Mouse (Mus musculus) small intestine, adult 2 months (tissue): ENCODE results near the gene Mcemp1. TPM values are rescaled to one million over a fixed set of nuclear protein-coding genes. Genes with fewer than 3 reads are reported as not detected.

Experiments used
- H3K27ac ChIP-seq: fragments of 200-500 bp; 2 replicates; pipeline ENCODE4 v1.5.1; 2012; ENCODE audit warnings: low read depth, low read length, control low read depth, inconsistent platforms; ENCODE audit not compliant: insufficient read depth
- H3K27me3 ChIP-seq: fragments of 200-500 bp; 2 replicates; pipeline ENCODE4 v1.6.1; 2012; ENCODE audit warnings: mild to moderate bottlenecking, moderate library complexity, low read length, inconsistent platforms; ENCODE audit not compliant: control insufficient read depth, insufficient read depth
- H3K36me3 ChIP-seq: fragments of 200-500 bp; 2 replicates; pipeline ENCODE4 v1.6.1; 2012; ENCODE audit warnings: mild to moderate bottlenecking, low read length, control low read depth, inconsistent platforms; ENCODE audit not compliant: control insufficient read depth, insufficient read depth
- H3K4me1 ChIP-seq: fragments of 200-500 bp; 2 replicates; pipeline ENCODE4 v1.6.1; 2012; ENCODE audit warnings: low read length, inconsistent platforms, mixed read lengths; ENCODE audit not compliant: control insufficient read depth, insufficient read depth, insufficient read length
- H3K4me3 ChIP-seq: fragments of 200-500 bp; 2 replicates; pipeline ENCODE4 v1.5.1; 2012; ENCODE audit warnings: low read depth, mild to moderate bottlenecking, control low read depth, inconsistent platforms, low read length, moderate library complexity
- CTCF ChIP-seq: fragments of 200-500 bp; IDR thresholded peaks from 2 replicates; pipeline ENCODE4 v1.5.1; 2012; ENCODE audit warnings: low read depth, mild to moderate bottlenecking, control low read depth, inconsistent platforms, low read length, moderate library complexity, mixed read lengths; ENCODE audit not compliant: insufficient replicate concordance, insufficient read length; ENCODE audit errors: extremely low read depth
- POLR2A ChIP-seq: fragments of 200-500 bp; IDR thresholded peaks from 2 replicates; pipeline ENCODE4 v1.6.1; 2012; ENCODE audit warnings: low read depth, mild to moderate bottlenecking, control low read depth, inconsistent platforms, low read length, moderate library complexity
- WGBS: fragments of 180-500 bp; shearing (Covaris S2); methylation state at CpG from one replicate; pipeline ENCODE4 v1.1.7; 2018; 5-methylcytosine and 5-hydroxymethylcytosine counted together
- polyA plus RNA-seq: library from polyadenylated mRNA; depleted of rRNA; stranded (reverse); fragments of >200 nt; gene quantifications from 2 replicates; pipeline ENCODE4 v1.2.3, GENCODE M21; 2012; rRNA removed

Mcemp1 gene
- polyA plus RNA-seq, 1 experiment: 0.14 TPM

- Histone ChIP-seq H3K4me3 (no peak overlapping the region), H3K36me3 (no peaks in the 10 kb centered on the region), H3K4me1 (no peaks in the 10 kb centered on the region), H3K27me3 (no peaks in the 10 kb centered on the region), H3K27ac (no peak overlapping the region)
- 15% methylated on average over 14 of the region's 14 CpGs for WGBS
- TF ChIP-seq POLR2A (no peak), CTCF (peak; percentile 92)
Measured at GRCm38 (mm10) chr8:3718559-3718958, 53.0 kb downstream of the Mcemp1 start.

Other genes with a start within 250 kb of the Mcemp1 start
- 9.6 and 13.0 TPM in 2 replicates for gene Pex11g, start 198.1 kb upstream of the Mcemp1 start, polyA plus RNA-seq
- gene Tex45, start 194.9 kb upstream of the Mcemp1 start, polyA plus RNA-seq: 0.08 and 0.11 TPM in 2 replicates
- gene Zfp358, start 172.6 kb upstream of the Mcemp1 start, polyA plus RNA-seq: 20.2 and 40.0 TPM in 2 replicates
- gene Mcoln1, start 165.3 kb upstream of the Mcemp1 start, polyA plus RNA-seq: 123 and 389 TPM in 2 replicates
- gene Pnpla6, start 150.4 kb upstream of the Mcemp1 start, polyA plus RNA-seq: 40.3 and 88.6 TPM in 2 replicates
- 0.51 and 3.4 TPM in 2 replicates for gene C330021F23Rik, start 97.8 kb upstream of the Mcemp1 start, polyA plus RNA-seq
- gene Camsap3, start 78.5 kb upstream of the Mcemp1 start, polyA plus RNA-seq: 58.8 and 136 TPM in 2 replicates
- 18.1 and 44.3 TPM in 2 replicates for gene Xab2, start 44.4 kb upstream of the Mcemp1 start, polyA plus RNA-seq
- 1.8 and 2.5 TPM in 2 replicates for gene Pet100, start 44.2 kb upstream of the Mcemp1 start, polyA plus RNA-seq
- gene Pcp2, start 40.2 kb upstream of the Mcemp1 start, polyA plus RNA-seq: not detected in 2 replicates
- 134 and 330 TPM in 2 replicates for gene Stxbp2, start 34.8 kb upstream of the Mcemp1 start, polyA plus RNA-seq
- 0.23 and 0.38 TPM in 2 replicates for gene Retn, start 10.0 kb upstream of the Mcemp1 start, polyA plus RNA-seq
- 1.6 TPM in 1 of 2 replicates, not detected in the other for gene Fcor, start 6.6 kb downstream of the Mcemp1 start, polyA plus RNA-seq
- gene Trappc5, start 10.5 kb downstream of the Mcemp1 start, polyA plus RNA-seq: 17.9 and 32.1 TPM in 2 replicates
- gene Fcer2a, start 28.4 kb downstream of the Mcemp1 start, polyA plus RNA-seq: 1.0 and 4.4 TPM in 2 replicates
- 0.11 TPM in 1 of 2 replicates, not detected in the other for gene Clec4g, start 54.9 kb downstream of the Mcemp1 start, polyA plus RNA-seq
- gene Cd209a, start 83.2 kb downstream of the Mcemp1 start, polyA plus RNA-seq: 0.46 and 0.91 TPM in 2 replicates
- not detected in 2 replicates for gene Cd209e, start 188.6 kb downstream of the Mcemp1 start, polyA plus RNA-seq
- gene Cd209d, start 212.8 kb downstream of the Mcemp1 start, polyA plus RNA-seq: 0.56 TPM in 1 of 2 replicates, not detected in the other